Mouse (Mus musculus): ENCODE data around the gene Slc7a8.

- TF ChIP-seq POLR2A (IDR thresholded peaks at IDR 0.05; ENCODE audit: borderline replicate concordance, control insufficient read depth, low read depth, low read length) = no peak
- no peak for TF ChIP-seq CTCF (IDR thresholded peaks at IDR 0.05; ENCODE audit: control insufficient read depth, insufficient read depth, low read length)
Measured at GRCm38 (mm10) chr14:54809668-54810033, 27.9 kb upstream of the Slc7a8 start.

Data from bone marrow, adult 2 months (tissue).